Comparison of ENCODE assay signal across 16 mouse cellular contexts in genomic region chr2:45751746-45752145, GRCm38 (mm10).
"Had no signal": no experiment of that assay in that cellular context is flagged by ENCODE, and none has a peak within 500 bp of the region (broad histone marks: within the 10 kb centered on the region; RNA-seq: fewer than 3 reads in every experiment).

No protein-coding gene starts in this region.

- H3K27ac ChIP-seq: liver, embryonic 14.5 days; midbrain, embryonic 10.5 days; midbrain, embryonic 13.5 days; neural tube, embryonic 12.5 days had no signal

- H3K27me3 ChIP-seq: midbrain, embryonic 13.5 days; neural tube, embryonic 12.5 days had no signal

- H3K4me3 ChIP-seq: midbrain, embryonic 10.5 days; midbrain, embryonic 13.5 days; neural tube, embryonic 12.5 days had no signal

- H3K36me3 ChIP-seq: midbrain, embryonic 10.5 days; midbrain, embryonic 13.5 days; neural tube, embryonic 12.5 days had no signal

- H3K4me2 ChIP-seq: lung, embryonic 14.5 days; midbrain, embryonic 13.5 days; neural tube, embryonic 12.5 days had no signal

- DNase-seq: lung, adult 18-20 months; lung, embryonic 14.5 days; lung, postnatal 10 days; lung, postnatal 4 days; right cerebral cortex, adult 18-20 months; right cerebral cortex, postnatal 25 days; right cerebral cortex, postnatal 4 days; spleen, adult 18-20 months; thymus, adult 2 months; thymus, postnatal 25 days; thymus, postnatal 4 days had no signal

- H3K9me3 ChIP-seq: midbrain, embryonic 10.5 days; midbrain, embryonic 13.5 days; neural tube, embryonic 12.5 days had no signal

- H3K4me1 ChIP-seq: midbrain, embryonic 10.5 days; midbrain, embryonic 13.5 days; neural tube, embryonic 12.5 days had no signal

- ATAC-seq: midbrain, embryonic 13.5 days; midbrain, embryonic 16.5 days had no signal

- H3K9ac ChIP-seq: liver, embryonic 14.5 days; lung, embryonic 14.5 days; midbrain, embryonic 13.5 days; neural tube, embryonic 12.5 days had no signal
